Mouse (Mus musculus) hindbrain, embryonic 16.5 days (tissue): Measurements from ENCODE around the gene Sept4. TPM values are rescaled to one million over a fixed set of nuclear protein-coding genes. Genes with fewer than 3 reads are reported as not detected.

Experiments
- ATAC-seq: fragments of 200-750 bp; cut with Nextera tagmentation; 2 replicates; pipeline ENCODE4 v1.8.0; 2017; ENCODE audit warnings: moderate TSS enrichment, moderate library complexity
- H3K27ac ChIP-seq: fragments of 300-500 bp; sonication (generic); 2 replicates; pipeline ENCODE4 v1.5.1; 2014; ENCODE audit warnings: low read depth, mild to moderate bottlenecking, control low read depth, low read length, moderate library complexity
- H3K27me3 ChIP-seq: fragments of 300-500 bp; sonication (generic); replicated peaks from 2 replicates; pipeline ENCODE4 v1.6.1; 2014; ENCODE audit warnings: low read length; ENCODE audit not compliant: control insufficient read depth, insufficient read depth
- H3K36me3 ChIP-seq: fragments of 300-500 bp; sonication (generic); 2 replicates; pipeline ENCODE4 v1.6.1; 2014; ENCODE audit warnings: mild to moderate bottlenecking, low read length, moderate library complexity, mixed read lengths; ENCODE audit not compliant: control insufficient read depth, insufficient read depth
- H3K4me1 ChIP-seq: fragments of 300-500 bp; sonication (generic); 2 replicates; pipeline ENCODE4 v1.6.1; 2014; ENCODE audit warnings: low read depth, low read length; ENCODE audit not compliant: control insufficient read depth, insufficient read depth
- H3K4me2 ChIP-seq: fragments of 300-500 bp; sonication (generic); 2 replicates; pipeline ENCODE4 v1.6.1; 2014; ENCODE audit warnings: mild to moderate bottlenecking, low read length, control low read depth, moderate library complexity
- H3K4me3 ChIP-seq: fragments of 300-500 bp; sonication (generic); 2 replicates; pipeline ENCODE4 v1.5.1; 2014; ENCODE audit warnings: mild to moderate bottlenecking, low read length, control low read depth, moderate library complexity
- H3K9ac ChIP-seq: fragments of 300-500 bp; sonication (generic); 2 replicates; pipeline ENCODE4 v1.6.1; 2014; ENCODE audit warnings: low read depth, mild to moderate bottlenecking, control low read depth, low read length, moderate library complexity
- H3K9me3 ChIP-seq: fragments of 300-500 bp; sonication (generic); 2 replicates; pipeline ENCODE4 v1.6.1; 2014; ENCODE audit warnings: mild to moderate bottlenecking, low read length, moderate library complexity; ENCODE audit not compliant: control insufficient read depth
- WGBS: fragments of 180-500 bp; shearing (Covaris S2); extraction: QIAGEN DNeasy Blood & Tissue Kit; methylation state at CpG from one replicate; pipeline ENCODE4 v1.1.7; 2014; 5-methylcytosine and 5-hydroxymethylcytosine counted together
- polyA plus RNA-seq: library from polyadenylated mRNA; unstranded; fragments of >200 nt; fragmentation: Nextera tagmentation; extraction: Ambion mirVana; gene quantifications from 2 replicates; pipeline ENCODE4 v1.2.1, GENCODE M21; 2015

Sept4 gene
- polyA plus RNA-seq = 43.4 and 47.7 TPM in 2 replicates

- ATAC-seq = no peak
- Histone ChIP-seq H3K9ac (no peak within 1 kb of the TSS), H3K27ac (no peak within 1 kb of the TSS), H3K36me3 (no peaks in the 10 kb centered on the region), H3K4me1 (no peaks in the 10 kb centered on the region), H3K4me2 (no peak within 1 kb of the TSS), H3K4me3 (no peak within 1 kb of the TSS), H3K27me3 (no peaks in the 10 kb centered on the region), H3K9me3 (no peaks in the 10 kb centered on the region)
- 85% methylated on average over 7 of the region's 7 CpGs for WGBS
Measured at GRCm38 (mm10) chr11:87568255-87568953, at the start of gene Sept4. Gene Sept4, plus strand, starts transcription at chr11:87568903.

DNA sequence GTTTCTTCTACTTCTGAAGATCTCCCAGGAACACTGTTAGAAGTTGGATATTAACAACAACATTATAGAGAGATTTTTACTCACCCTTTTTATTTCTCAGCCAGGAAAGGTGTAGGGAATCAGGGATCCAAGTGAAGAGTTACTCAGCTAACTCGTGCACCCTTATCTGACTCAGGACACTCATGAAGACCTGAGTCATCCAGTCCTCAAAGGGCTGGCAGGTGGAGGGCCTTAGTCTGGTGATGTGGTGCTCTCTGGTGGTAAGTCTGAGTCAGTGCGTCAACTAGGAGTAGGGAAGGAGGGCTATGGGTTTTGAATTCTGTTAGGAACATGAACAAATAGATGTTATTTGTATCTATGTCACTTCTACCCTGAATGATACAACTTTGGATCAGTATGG lies 49.4 kb upstream of the Sept4 start:
- H3K27ac ChIP-seq = no peak overlapping the region
- no peak for ATAC-seq
- no peaks in the 10 kb centered on the region for H3K9me3 ChIP-seq
- H3K4me3 ChIP-seq = no peak overlapping the region
- H3K27me3 ChIP-seq = no peaks in the 10 kb centered on the region
- H3K36me3 ChIP-seq = no peaks in the 10 kb centered on the region
- 12% methylated on average over 2 of the region's 2 CpGs for WGBS
- no peak overlapping the region for H3K4me2 ChIP-seq
- H3K9ac ChIP-seq = no peak overlapping the region
- H3K4me1 ChIP-seq = no peaks in the 10 kb centered on the region

DNA sequence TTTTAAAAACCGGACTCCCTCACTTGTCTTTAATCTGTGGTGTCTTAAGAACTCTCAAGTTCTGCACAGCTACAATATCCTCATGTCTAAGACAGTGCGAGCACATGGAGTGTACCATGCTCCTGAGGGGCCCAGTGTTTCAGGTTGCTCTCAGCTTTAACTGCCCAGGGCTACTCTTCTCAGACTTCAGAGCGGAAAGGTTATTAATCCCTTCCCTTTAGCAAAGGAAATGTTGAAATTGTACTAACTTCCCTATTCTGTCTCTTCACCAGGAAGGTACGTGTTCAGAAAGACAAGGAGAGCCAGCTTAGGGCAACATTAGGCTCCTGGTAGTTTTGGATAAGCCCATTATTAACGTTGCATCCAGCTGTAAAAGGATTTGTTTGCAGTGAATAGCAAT lies 45.2 kb upstream of the Sept4 start:
- no peak for ATAC-seq
- Histone ChIP-seq H3K27ac (no peak overlapping the region), H3K36me3 (no peaks in the 10 kb centered on the region), H3K4me1 (no peaks in the 10 kb centered on the region), H3K9ac (no peak overlapping the region), H3K4me3 (no peak overlapping the region), H3K9me3 (no peaks in the 10 kb centered on the region), H3K4me2 (no peak overlapping the region), H3K27me3 (no peaks in the 10 kb centered on the region)
- 78% methylated on average over 5 of the region's 5 CpGs for WGBS

GRCm38 (mm10) chr11:87523967-87524366 lies 44.7 kb upstream of the Sept4 start:
- Histone ChIP-seq H3K9me3 (no peaks in the 10 kb centered on the region), H3K9ac (no peak overlapping the region), H3K36me3 (no peaks in the 10 kb centered on the region), H3K4me1 (no peaks in the 10 kb centered on the region), H3K27ac (no peak overlapping the region), H3K4me3 (no peak overlapping the region), H3K27me3 (no peaks in the 10 kb centered on the region), H3K4me2 (no peak overlapping the region)
- ATAC-seq = no peak

DNA sequence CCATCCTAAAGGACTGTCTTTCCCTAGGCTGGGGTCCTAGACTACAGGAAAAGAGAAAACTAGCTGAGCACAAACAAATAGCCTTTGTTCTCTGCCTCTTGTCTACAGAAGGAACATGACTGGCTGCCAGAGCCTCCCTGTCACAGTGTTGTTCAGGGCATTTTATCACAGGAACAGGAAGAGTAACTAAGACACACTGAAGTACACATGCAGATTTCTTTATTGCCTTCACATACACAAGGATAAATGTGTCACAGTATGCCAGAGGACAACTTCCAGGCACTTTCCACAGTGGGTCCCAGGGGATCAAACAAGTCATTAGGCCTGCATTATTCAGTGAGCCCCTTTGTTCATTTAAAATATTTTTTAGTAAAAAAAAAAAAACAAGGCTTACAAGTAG lies 43.9 kb upstream of the Sept4 start:
- no peak overlapping the region for H3K4me2 ChIP-seq
- H3K9me3 ChIP-seq = no peaks in the 10 kb centered on the region
- no peaks in the 10 kb centered on the region for H3K36me3 ChIP-seq
- ATAC-seq = no peak
- H3K27ac ChIP-seq = no peak overlapping the region
- no peak overlapping the region for H3K4me3 ChIP-seq
- H3K4me1 ChIP-seq = no peaks in the 10 kb centered on the region
- H3K27me3 ChIP-seq = no peaks in the 10 kb centered on the region
- no peak overlapping the region for H3K9ac ChIP-seq

DNA sequence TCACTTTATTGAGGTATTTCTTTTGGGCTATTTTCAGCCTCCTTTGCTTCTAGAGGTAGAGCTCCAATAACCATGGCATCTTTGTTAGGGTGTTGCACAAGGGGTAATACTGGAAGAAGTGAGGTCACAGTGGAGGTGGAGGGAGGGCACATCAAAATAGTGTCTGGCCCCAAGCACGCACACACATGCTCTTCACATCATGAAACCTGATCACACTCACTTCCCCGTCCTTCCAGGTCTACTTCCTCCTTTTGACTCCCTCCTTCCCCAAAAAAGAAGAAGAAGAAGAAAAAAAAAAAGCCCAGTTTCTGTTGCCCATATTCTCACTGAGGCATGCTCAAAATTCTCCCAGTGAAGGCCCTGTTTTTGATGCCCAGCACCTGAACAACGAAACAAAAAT lies 41.3 kb upstream of the Sept4 start:
- Histone ChIP-seq H3K4me3 (no peak overlapping the region), H3K4me2 (no peak overlapping the region), H3K4me1 (no peaks in the 10 kb centered on the region), H3K9me3 (no peaks in the 10 kb centered on the region), H3K27ac (no peak overlapping the region), H3K9ac (no peak overlapping the region), H3K27me3 (no peaks in the 10 kb centered on the region), H3K36me3 (no peaks in the 10 kb centered on the region)
- WGBS = 83% methylated on average over 3 of the region's 3 CpGs
- no peak for ATAC-seq

GRCm38 (mm10) chr11:87527990-87528389 lies 40.7 kb upstream of the Sept4 start:
- WGBS = 63% methylated on average over 4 of the region's 4 CpGs
- Histone ChIP-seq H3K4me2 (no peak overlapping the region), H3K27ac (no peak overlapping the region), H3K9ac (no peak overlapping the region), H3K27me3 (no peaks in the 10 kb centered on the region), H3K36me3 (no peaks in the 10 kb centered on the region), H3K4me1 (no peaks in the 10 kb centered on the region), H3K4me3 (no peak overlapping the region), H3K9me3 (no peaks in the 10 kb centered on the region)
- no peak for ATAC-seq

DNA sequence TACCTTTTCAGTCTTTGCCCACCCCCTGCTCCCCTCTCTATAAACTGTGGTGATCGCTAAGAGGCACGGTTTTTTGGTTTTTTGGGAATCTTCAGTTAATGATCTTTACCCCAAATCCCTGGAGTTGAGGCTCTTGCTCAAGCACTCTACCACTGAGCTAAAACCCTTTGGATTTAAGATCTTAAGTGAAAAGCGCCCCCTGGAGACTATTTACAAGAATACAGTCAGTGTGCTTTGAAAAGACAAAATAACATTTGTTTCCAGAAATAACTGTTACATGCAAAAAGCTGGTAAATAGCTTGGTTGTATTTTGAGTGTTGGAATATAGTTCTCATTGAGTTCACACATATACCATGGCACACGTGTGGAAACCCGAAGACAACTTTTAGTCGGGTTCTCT lies 37.0 kb upstream of the Sept4 start:
- no peaks in the 10 kb centered on the region for H3K9me3 ChIP-seq
- H3K36me3 ChIP-seq = no peaks in the 10 kb centered on the region
- H3K27ac ChIP-seq = no peak overlapping the region
- H3K27me3 ChIP-seq = no peaks in the 10 kb centered on the region
- 54% methylated on average over 6 of the region's 6 CpGs for WGBS
- ATAC-seq = no peak
- H3K4me3 ChIP-seq = no peak overlapping the region
- H3K9ac ChIP-seq = no peak overlapping the region
- H3K4me2 ChIP-seq = no peak overlapping the region
- H3K4me1 ChIP-seq = no peaks in the 10 kb centered on the region

- H3K4me3 ChIP-seq = no peak overlapping the region
- H3K9me3 ChIP-seq = no peaks in the 10 kb centered on the region
- H3K4me2 ChIP-seq = no peak overlapping the region
- no peak overlapping the region for H3K9ac ChIP-seq
- 0 out of 2 replicates have a peak, but pooled peaks cover 2% of the 10 kb centered on the region for H3K4me1 ChIP-seq
- no peaks in the 10 kb centered on the region for H3K36me3 ChIP-seq
- no peak for ATAC-seq
- H3K27ac ChIP-seq = no peak overlapping the region
- no peaks in the 10 kb centered on the region for H3K27me3 ChIP-seq
- WGBS = 49% methylated on average over 8 of the region's 8 CpGs
Measured at GRCm38 (mm10) chr11:87542285-87542684, 26.4 kb upstream of the Sept4 start.

DNA sequence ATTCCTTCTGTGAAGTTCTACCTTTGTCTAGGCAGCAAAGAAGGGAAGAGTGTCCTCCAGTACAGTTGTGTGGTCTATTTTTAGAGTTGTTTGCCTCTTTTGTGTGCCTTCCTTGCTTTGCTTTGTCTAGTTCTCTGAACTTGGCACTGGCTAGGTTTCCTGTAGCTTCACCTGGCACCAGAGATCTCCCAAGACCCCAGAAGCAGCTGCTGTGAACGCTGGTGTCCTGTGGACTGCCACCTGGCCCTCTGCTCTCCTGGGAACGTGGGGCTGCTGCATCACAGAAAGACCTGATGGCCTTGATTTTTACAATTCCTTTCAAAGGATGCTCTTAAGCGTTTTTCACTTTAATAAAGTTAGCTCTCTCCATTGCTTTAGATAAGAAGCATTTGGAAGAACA lies 25.8 kb upstream of the Sept4 start:
- H3K4me1 ChIP-seq = 0 out of 2 replicates have a peak, but pooled peaks cover 2% of the 10 kb centered on the region
- H3K9ac ChIP-seq = no peak overlapping the region
- H3K4me3 ChIP-seq = no peak overlapping the region
- no peak for ATAC-seq
- H3K27ac ChIP-seq = no peak overlapping the region
- no peaks in the 10 kb centered on the region for H3K9me3 ChIP-seq
- no peaks in the 10 kb centered on the region for H3K27me3 ChIP-seq
- H3K36me3 ChIP-seq = no peaks in the 10 kb centered on the region
- WGBS = 43% methylated on average over 3 of the region's 3 CpGs
- no peak overlapping the region for H3K4me2 ChIP-seq
